Comparison of ENCODE assay signal across 12 mouse cellular contexts in the genomic region with DNA sequence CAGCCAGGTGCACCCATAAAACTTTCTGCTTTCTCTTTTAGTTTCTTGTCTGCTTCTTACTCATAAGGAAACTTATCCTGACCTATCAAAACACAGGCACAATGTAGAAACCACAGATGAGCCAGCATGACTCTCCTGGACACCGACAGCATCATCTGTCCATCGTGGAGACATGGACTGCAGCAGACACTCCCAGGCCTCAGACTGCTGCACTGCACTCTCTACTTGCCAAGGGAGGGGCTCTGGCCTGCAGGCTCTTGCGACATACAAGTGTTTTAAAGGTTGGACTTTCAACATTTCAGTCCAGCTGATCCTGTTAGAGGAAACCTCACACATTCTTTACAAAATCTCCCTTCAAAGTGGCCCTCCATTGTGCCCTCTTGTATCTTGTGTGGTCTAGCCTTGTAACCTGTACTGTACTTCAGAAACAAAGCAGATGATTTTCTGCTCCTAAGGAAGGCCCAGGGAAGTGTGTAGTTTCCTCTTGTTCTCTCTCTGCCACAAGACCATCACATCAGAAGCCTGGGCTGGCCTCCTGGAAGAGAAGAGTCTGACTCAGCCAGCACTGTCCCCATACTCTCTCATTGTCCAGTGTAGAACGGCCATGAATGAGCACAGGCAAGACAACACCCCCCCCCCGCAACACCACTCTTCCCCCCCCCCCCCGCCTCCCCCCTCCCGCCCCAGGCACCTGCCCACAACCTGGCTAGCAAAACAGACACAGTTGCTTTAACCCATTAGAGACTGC. TPM values are rescaled to one million over a fixed set of nuclear protein-coding genes. Genes with fewer than 3 reads are reported as not detected.
DNase-seq lines count a peak whose midpoint lies in the region; ATAC-seq lines count a peak whose summit lies in the region.
"Had no signal": no experiment of that assay in that cellular context is flagged by ENCODE, and none has a peak within 500 bp of the region (broad histone marks: within the 10 kb centered on the region; RNA-seq: fewer than 3 reads in every experiment).

No protein-coding gene starts in this region.

- no peaks in the 10 kb centered on the region for H3K27me3 ChIP-seq in liver, embryonic 16.5 days (ENCODE audit: control insufficient read depth, insufficient read depth, low read depth, low read length)
- H3K27me3 ChIP-seq: hindbrain, embryonic 12.5 days; limb, embryonic 12.5 days had no signal

- 36% methylated on average over 5 of the region's 7 CpGs for WGBS in liver, embryonic 16.5 days (ENCODE audit: insufficient replicate concordance)

- no peaks in the 10 kb centered on the region for H3K36me3 ChIP-seq in liver, embryonic 16.5 days (ENCODE audit: control insufficient read depth, insufficient read depth)
- H3K36me3 ChIP-seq: hindbrain, embryonic 12.5 days; limb, embryonic 12.5 days; midbrain, embryonic 10.5 days had no signal

- no peak overlapping the region for H3K4me3 ChIP-seq in liver, embryonic 16.5 days (ENCODE audit: low read depth, low read length)
- H3K4me3 ChIP-seq: hindbrain, embryonic 12.5 days; limb, embryonic 12.5 days; midbrain, embryonic 10.5 days had no signal

- DNase-seq in heart, adult 11 months = peak; percentile 96
- DNase-seq in heart, postnatal 4 days = no peak
- DNase-seq in 3134 (ENCODE audit: extremely low read depth, insufficient read length, low spot score) = peak; percentile 42
- DNase-seq in spleen, postnatal 4 days (ENCODE audit: low spot score in 2 of 2) = no peak
- no peak for DNase-seq in right cerebral cortex, postnatal 25 days
- no peak for DNase-seq in left cerebral cortex, adult 11 months (ENCODE audit: low spot score)
- DNase-seq: cerebellum, postnatal 25 days had no signal

- no peaks in the 10 kb centered on the region for H3K9me3 ChIP-seq in liver, embryonic 16.5 days (replicated peaks; ENCODE audit: control insufficient read depth, low read length)
- H3K9me3 ChIP-seq: hindbrain, embryonic 12.5 days; limb, embryonic 12.5 days had no signal

- peak; percentile 73 for ATAC-seq in activated CD4-positive, CD25-positive, alpha-beta regulatory T cell, adult 4 months
- ATAC-seq in liver, embryonic 16.5 days (ENCODE audit: low read depth) = peak; percentile 50; the same call in 1 of the 2 replicates

- no peak overlapping the region for H3K9ac ChIP-seq in liver, embryonic 16.5 days (ENCODE audit: low read depth, low read length)
- H3K9ac ChIP-seq: hindbrain, embryonic 12.5 days; limb, embryonic 12.5 days had no signal

- H3K4me2 ChIP-seq in liver, embryonic 16.5 days (ENCODE audit: low read depth, low read length) = no peak overlapping the region
- H3K4me2 ChIP-seq: hindbrain, embryonic 12.5 days; limb, embryonic 12.5 days had no signal

- no peak overlapping the region for H3K27ac ChIP-seq in liver, embryonic 16.5 days (ENCODE audit: low read length)
- H3K27ac ChIP-seq: hindbrain, embryonic 12.5 days; limb, embryonic 12.5 days; midbrain, embryonic 10.5 days had no signal

- H3K4me1 ChIP-seq in liver, embryonic 16.5 days (ENCODE audit: control insufficient read depth, low read depth, low read length) = no peaks in the 10 kb centered on the region; the same call in 1 of the 2 replicates
- H3K4me1 ChIP-seq: hindbrain, embryonic 12.5 days had no signal

RNA-seq across cellular contexts. Expression of a gene that starts 56.6 kb away (rescaled TPM):
- under 1 TPM in 1 of 2 experiments, not detected in 1; 0.29 TPM for total RNA-seq in heart, postnatal 4 days (2021)
- polyA plus RNA-seq in activated CD4-positive, CD25-positive, alpha-beta regulatory T cell, adult 4 months (2017; shearing (Covaris generic)) = not detected
- not detected in 2 replicates for polyA plus RNA-seq in liver, embryonic 16.5 days (2015; fragmentation: Nextera tagmentation; extraction: Ambion mirVana)
- polyA plus RNA-seq: hindbrain, embryonic 12.5 days; limb, embryonic 12.5 days had no signal

Comparison
In these comparisons a context has a peak if more than half of its experiments do, and no peak if none do; other contexts are left out.
1. DNase-seq: peak in heart, adult 11 months (single experiment) and 3134 (single experiment); none in heart, postnatal 4 days (single experiment), spleen, postnatal 4 days (0 of 2), right cerebral cortex, postnatal 25 days (single experiment) and left cerebral cortex, adult 11 months (single experiment).